Mouse (Mus musculus): ENCODE data around the gene Epgn. TPM values are rescaled to one million over a fixed set of nuclear protein-coding genes. Genes with fewer than 3 reads are reported as not detected.

Epgn gene
- polyA plus RNA-seq, 1 experiment from 2014 or later: 0.09 TPM

DNA sequence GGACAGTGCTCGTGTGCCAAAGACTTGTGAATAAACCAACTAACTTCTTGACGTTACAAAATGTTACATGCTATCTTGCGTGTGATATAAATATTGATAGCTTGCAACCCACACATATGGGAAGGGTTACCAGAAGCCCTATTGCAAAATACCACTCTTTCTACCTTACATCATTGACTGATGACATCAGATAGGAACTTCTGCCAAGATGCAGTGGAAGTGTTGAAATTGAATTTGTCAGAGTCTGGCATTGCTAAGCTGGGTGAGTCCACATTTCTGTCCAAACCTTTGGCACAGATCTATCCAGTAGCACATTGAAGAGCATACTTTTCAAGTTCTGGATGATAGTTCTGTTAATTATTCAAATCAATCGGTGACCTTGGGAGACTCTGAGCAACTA, 9.4 kb downstream of the Epgn start:
- ATAC-seq: no peak
- CTCF ChIA-PET: interaction anchor here (1.0 to 2.9 kb wide), 4 partner anchors 38 to 272 kb away, joined by 3 to 14 read pairs (median 9); partner anchors contain the start of gene Ereg
- POLR2A ChIA-PET: interaction anchor here (0.6 to 0.7 kb wide), 3 partner anchors 36 to 104 kb away, joined by 3 read pairs; no protein-coding TSS in a partner anchor

DNA sequence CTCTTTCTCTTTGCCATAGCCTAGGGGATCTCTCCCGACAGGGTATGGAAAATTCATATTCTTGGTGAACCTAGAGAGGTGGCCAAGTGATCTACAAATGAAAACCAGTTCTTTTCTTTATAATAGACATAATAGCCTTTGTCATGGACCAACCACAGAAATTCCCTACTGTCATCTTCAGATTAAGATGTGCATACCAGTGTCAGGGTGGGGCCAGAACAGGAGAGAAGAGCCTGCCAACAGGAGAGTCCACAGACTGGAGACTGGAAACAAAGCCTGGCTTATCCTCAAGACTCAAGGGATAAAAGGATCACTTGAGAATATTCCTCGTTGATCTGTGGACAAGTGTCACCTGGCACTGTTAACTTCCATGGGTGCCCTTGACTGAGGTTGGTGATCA, 10.5 kb downstream of the Epgn start:
- TF ChIP-seq CTCF (IDR thresholded peaks at IDR 0.05): no peak
- in situ Hi-C loops (cut with MboI; ENCODE audit: low pct_unique_long_range_greater_than_20kb): loop anchor here (5.0 kb wide), 2 partner anchors 60 to 270 kb away; no protein-coding TSS in a partner anchor
- H3K27me3 ChIP-seq: no peaks in the 10 kb centered on the region
- POLR2A ChIA-PET: interaction anchor here (1.7 kb wide), 1 partner anchor 270 kb away, joined by 7 read pairs; no protein-coding TSS in a partner anchor
- CTCF ChIA-PET: interaction anchor here (0.7 to 2.8 kb wide), 14 partner anchors 7 to 361 kb away, joined by 3 to 21 read pairs (median 4); partner anchors contain the start of gene Ereg
- DNase-seq (ENCODE audit: low read depth, low spot score) (no peak), ATAC-seq (no peak)

More for the DNA sequence above, 9.4 kb downstream of the Epgn start:
- in situ Hi-C loops (cut with MboI; ENCODE audit: low pct_unique_long_range_greater_than_20kb): loop anchor here (5.0 kb wide), 2 partner anchors 59 to 271 kb away; no protein-coding TSS in a partner anchor
- TF ChIP-seq CTCF (IDR thresholded peaks at IDR 0.05): no peak
- DNase-seq (ENCODE audit: low read depth, low spot score): no peak
- H3K27me3 ChIP-seq: no peaks in the 10 kb centered on the region

DNA sequence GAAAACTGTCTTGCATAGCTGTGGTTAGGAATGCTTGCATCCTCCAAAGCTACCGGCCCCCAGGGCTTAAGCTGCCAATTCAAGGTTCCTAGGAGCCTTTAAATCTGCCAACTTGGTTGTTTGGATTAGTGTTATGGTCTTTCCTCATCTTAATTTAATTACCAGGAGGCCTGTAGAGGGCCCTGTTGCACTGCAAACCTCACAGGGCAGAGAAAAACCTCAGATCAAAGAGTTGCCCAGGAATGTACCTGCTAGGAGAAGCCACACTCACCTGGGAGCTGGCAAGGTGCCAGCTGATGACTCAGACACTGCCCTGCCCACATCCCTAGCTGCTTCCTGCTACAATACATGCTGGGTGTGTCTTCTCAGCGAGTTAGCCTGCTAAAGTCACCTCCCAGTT, 11.3 kb downstream of the Epgn start:
- in situ Hi-C loops (cut with MboI; ENCODE audit: low pct_unique_long_range_greater_than_20kb): loop anchor here (5.0 kb wide), 2 partner anchors 61 to 269 kb away; no protein-coding TSS in a partner anchor
- ChIA-PET CTCF (interaction anchor here (0.7 to 2.8 kb wide), 21 partner anchors 8 to 360 kb away, joined by 3 to 21 read pairs (median 5); partner anchors contain the start of gene Ereg), POLR2A (interaction anchor here (1.7 to 2.1 kb wide), 2 partner anchors 266 to 269 kb away, joined by 6 to 7 read pairs; no protein-coding TSS in a partner anchor)
- no peaks in the 10 kb centered on the region for H3K27me3 ChIP-seq
- TF ChIP-seq CTCF (IDR thresholded peaks at IDR 0.05): peak; percentile 86
- DNase-seq (ENCODE audit: low read depth, low spot score) (peak; percentile 74), ATAC-seq (peak; percentile 72)

DNA sequence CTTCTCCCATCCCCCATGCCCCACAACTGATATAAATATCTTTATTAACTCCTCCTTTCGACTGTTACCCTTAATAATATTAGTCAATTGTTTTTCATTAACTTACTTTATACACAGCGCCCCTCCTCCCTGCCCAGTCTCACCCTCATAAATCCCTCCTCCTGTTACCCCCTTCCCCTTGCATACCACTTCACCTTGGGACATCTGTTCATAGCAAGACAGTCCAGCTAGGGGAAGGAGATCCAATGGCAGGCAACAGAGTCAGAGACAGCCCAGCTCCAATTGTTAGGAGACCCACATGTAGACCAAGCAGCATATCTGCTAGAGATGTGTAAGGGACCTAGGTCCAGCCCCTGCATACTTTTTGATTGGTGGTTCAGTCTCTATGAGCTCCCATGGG, 11.7 kb downstream of the Epgn start:
- no peaks in the 10 kb centered on the region for H3K27me3 ChIP-seq
- no peak for TF ChIP-seq CTCF (IDR thresholded peaks at IDR 0.05)
- ChIA-PET CTCF (interaction anchor here (1.0 to 2.8 kb wide), 20 partner anchors 9 to 359 kb away, joined by 3 to 21 read pairs (median 5); partner anchors contain the start of gene Ereg), POLR2A (interaction anchor here (1.7 to 2.1 kb wide), 2 partner anchors 266 to 269 kb away, joined by 6 to 7 read pairs; no protein-coding TSS in a partner anchor)
- ATAC-seq: no peak
- no peak for DNase-seq (ENCODE audit: low read depth, low spot score)
- in situ Hi-C loops (cut with MboI; ENCODE audit: low pct_unique_long_range_greater_than_20kb): loop anchor here (5.0 kb wide), 2 partner anchors 62 to 268 kb away; no protein-coding TSS in a partner anchor

DNA sequence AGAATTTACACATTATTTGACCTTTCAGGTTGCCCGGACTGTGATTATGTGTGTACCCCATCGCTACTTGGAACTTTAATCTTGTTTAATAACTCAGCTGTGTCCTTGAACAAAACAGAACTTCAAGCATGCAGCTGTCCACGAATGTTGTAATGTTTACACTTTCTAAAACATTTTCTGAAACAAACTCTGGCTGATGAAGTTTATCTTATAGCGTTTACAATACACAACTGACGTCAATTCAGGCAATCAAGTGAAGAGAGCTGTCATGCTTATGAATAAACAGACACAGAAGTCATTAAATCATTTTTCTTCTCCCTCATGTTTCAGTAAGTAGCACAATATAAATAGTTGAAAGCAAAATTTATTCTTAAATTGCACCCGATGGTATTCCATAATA, 20.7 kb downstream of the Epgn start:
- CTCF ChIA-PET: interaction anchor here (1.1 to 1.5 kb wide), 3 partner anchors 9 to 259 kb away, joined by 3 read pairs; no protein-coding TSS in a partner anchor
- ATAC-seq (no peak), DNase-seq (ENCODE audit: low read depth, low spot score) (no peak)
- no peak for TF ChIP-seq CTCF (IDR thresholded peaks at IDR 0.05)
- H3K27me3 ChIP-seq: peaks cover 3% of the 10 kb centered on the region
- POLR2A ChIA-PET: no interaction called here
- in situ Hi-C loops (cut with MboI; ENCODE audit: low pct_unique_long_range_greater_than_20kb): loop anchor here (5.0 kb wide), 1 partner anchor 149 kb away; no protein-coding TSS in a partner anchor

DNA sequence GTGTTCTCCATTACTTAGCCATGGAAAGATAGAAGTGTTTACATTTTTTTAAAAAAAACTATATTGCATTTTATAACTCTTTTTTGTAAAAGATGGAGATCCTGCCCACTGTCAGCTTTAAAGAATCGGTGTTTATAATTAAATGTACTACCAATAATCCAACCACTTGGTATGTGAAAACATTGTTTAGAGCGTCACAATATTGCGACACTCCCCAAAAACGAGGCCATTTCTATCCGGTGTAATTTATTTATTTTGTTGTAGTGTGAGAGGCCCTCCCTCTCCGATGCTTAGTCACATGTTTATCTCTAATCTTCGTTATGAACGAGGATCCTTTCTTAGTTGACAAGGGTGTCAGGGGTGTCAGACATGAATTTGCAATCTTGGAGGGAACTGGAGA, 21.1 kb downstream of the Epgn start:
- in situ Hi-C loops (cut with MboI; ENCODE audit: low pct_unique_long_range_greater_than_20kb): loop anchor here (5.0 kb wide), 1 partner anchor 149 kb away; no protein-coding TSS in a partner anchor
- no peak for ATAC-seq
- POLR2A ChIA-PET: no interaction called here

DNA sequence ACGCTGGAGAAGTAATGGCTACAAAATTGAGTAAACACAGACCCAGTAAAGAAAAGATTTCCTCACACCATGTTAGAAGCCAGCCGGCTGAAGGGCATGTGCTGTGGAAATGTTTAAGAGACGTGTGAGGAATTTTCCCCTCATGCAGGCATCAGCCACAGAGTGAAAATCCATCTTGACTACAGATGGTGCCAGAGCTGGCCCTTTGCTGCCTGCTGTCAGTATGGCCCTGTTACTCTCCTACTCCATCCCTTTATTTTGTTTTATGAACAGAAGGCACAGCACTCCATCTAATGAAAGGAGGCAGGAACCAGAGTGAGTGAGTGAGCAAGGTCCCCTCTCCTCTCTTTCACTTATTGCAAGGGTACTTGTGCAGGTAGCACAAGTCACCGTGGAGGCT, 45.1 kb downstream of the Epgn start:
- DNase-seq (ENCODE audit: low read depth, low spot score) (no peak), ATAC-seq (no peak)
- ChIA-PET POLR2A (interaction anchor here (0.6 kb wide), 1 partner anchor 36 kb away, joined by 3 read pairs; no protein-coding TSS in a partner anchor), CTCF (no interaction called here)
- in situ Hi-C loops (cut with MboI; ENCODE audit: low pct_unique_long_range_greater_than_20kb): no loop called here
- H3K27me3 ChIP-seq: no peaks in the 10 kb centered on the region
- TF ChIP-seq CTCF (IDR thresholded peaks at IDR 0.05): no peak

More for the DNA sequence above, 21.1 kb downstream of the Epgn start:
- H3K27me3 ChIP-seq: peaks cover 3% of the 10 kb centered on the region
- no peak for TF ChIP-seq CTCF (IDR thresholded peaks at IDR 0.05)
- no peak for DNase-seq (ENCODE audit: low read depth, low spot score)
- CTCF ChIA-PET: interaction anchor here (1.1 to 1.5 kb wide), 4 partner anchors 9 to 260 kb away, joined by 3 read pairs; no protein-coding TSS in a partner anchor

DNA sequence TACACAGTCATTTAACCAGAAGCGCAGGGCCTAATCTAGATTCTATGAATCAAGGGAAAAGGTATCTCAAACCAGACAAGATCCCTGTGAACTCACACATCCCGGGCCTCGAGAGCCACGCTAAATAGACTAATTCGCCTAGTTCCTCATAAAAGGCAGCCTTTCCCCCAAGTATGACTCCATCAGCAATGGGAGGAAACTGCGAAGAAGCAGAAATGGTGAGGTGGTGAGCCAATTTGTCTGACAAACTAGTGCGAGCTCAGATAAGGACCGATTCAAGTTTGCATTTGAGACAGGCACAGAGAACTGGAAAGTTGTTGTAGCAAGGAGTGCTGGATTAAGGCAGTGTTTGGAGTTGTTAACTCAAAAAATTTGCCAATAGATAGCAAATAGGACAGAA, 46.4 kb downstream of the Epgn start:
- no peaks in the 10 kb centered on the region for H3K27me3 ChIP-seq
- in situ Hi-C loops (cut with MboI; ENCODE audit: low pct_unique_long_range_greater_than_20kb): no loop called here
- no peak for TF ChIP-seq CTCF (IDR thresholded peaks at IDR 0.05)
- ATAC-seq (no peak), DNase-seq (ENCODE audit: low read depth, low spot score) (no peak)
- ChIA-PET POLR2A (no interaction called here), CTCF (interaction anchor here (1.0 to 1.9 kb wide), 3 partner anchors 37 to 234 kb away, joined by 3 to 9 read pairs (median 6); no protein-coding TSS in a partner anchor)

DNA sequence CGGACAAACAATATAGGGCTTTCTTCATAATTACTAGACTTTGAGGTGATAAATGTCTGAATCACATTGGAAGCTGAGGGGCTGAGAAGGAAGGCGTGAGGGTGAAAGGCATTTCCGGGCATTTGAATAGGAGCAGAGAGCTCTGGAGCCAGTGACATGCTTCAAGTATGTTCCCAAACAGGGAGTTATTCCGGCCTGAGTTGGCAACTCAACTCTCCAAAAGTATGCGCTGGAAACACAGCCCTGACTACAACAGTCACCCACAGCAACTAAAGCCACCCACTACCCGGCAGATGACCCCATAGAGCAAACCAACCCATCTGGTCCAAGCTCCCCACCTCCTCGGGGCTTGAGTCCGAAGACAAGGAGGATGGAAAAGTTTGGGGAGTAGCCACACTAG, 46.8 kb downstream of the Epgn start:
- no peaks in the 10 kb centered on the region for H3K27me3 ChIP-seq
- ChIA-PET CTCF (interaction anchor here (1.0 to 1.9 kb wide), 5 partner anchors 35 to 234 kb away, joined by 3 to 9 read pairs (median 6); no protein-coding TSS in a partner anchor), POLR2A (interaction anchor here (0.9 kb wide), 1 partner anchor 10 kb away, joined by 3 read pairs; no protein-coding TSS in a partner anchor)
- DNase-seq (ENCODE audit: low read depth, low spot score) (no peak), ATAC-seq (peak; percentile 37)
- in situ Hi-C loops (cut with MboI; ENCODE audit: low pct_unique_long_range_greater_than_20kb): no loop called here
- no peak for TF ChIP-seq CTCF (IDR thresholded peaks at IDR 0.05)

DNA sequence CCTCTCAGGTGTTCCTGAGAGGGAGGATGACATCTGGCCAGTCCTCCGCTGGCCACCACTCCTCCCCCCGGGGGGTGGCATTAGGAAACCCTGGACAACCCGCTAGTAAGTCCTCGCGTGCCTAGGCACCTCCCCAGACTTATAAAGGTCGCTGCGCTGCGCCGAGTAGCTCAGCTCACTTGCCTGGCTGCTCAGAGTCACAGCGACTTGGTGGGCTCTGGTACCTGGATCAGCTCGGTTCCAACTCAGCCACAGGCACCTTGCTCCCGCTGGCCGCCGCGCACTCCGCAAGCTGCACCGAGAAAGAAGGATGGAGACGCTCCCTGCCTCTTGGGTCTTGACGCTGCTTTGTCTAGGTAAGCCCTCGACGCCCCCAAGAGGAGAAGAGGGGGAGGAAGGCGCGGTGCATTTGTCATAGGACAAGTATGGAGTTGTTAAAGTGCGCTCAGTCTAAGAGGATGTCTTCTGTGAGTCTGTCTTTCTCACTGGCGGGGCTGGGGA, 47.2 kb downstream of the Epgn start, which contains the start of gene Ereg:
Ereg (plus strand) TSS at position 173 of the 501 bp plus-strand sequence.
- DNase-seq (ENCODE audit: low read depth, low spot score): no peak
- no peaks in the 10 kb centered on the region for H3K27me3 ChIP-seq
- in situ Hi-C loops (cut with MboI; ENCODE audit: low pct_unique_long_range_greater_than_20kb): no loop called here
- CTCF ChIA-PET: interaction anchor here (1.0 to 1.9 kb wide), 5 partner anchors 35 to 233 kb away, joined by 3 to 9 read pairs (median 6); no protein-coding TSS in a partner anchor
- peak; percentile 64 for ATAC-seq
- peak; percentile 44 for TF ChIP-seq CTCF (IDR thresholded peaks at IDR 0.05)
- POLR2A ChIA-PET: interaction anchor here (0.9 kb wide), 1 partner anchor 10 kb away, joined by 3 read pairs; no protein-coding TSS in a partner anchor
